Mouse (Mus musculus): ENCODE measurements at regions not wholly inside any gene's neighbourhood (a gene's known extent, or its start where the extent isn't known, plus 50 kb on each side); places are given as distances from the start of the nearest gene placed in this dataset.

DNA sequence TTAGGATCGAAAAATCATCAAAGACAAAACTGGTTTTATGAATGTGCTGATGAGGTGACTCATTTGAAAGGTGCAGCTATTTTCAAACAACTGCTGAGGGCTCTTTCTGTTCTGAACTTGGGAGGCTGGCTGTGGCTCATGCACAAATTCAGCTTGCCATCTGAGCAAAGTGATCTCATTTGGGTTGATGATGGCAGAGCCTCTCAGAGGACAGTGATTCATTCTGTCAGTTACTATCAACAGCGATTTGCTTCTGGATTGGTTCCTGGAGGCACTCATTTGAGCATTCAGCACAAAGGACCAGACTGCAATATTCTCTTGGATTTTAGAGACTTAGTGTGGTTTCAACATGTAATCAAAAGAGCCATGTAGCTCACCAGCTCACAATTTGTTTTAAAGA is 285.8 kb upstream of the Ell2 start:
- WGBS = 60% methylated on average over 2 of the region's 2 CpGs
- no peaks in the 10 kb centered on the region for H3K36me3 ChIP-seq (ENCODE audit: insufficient read depth, low read length)
- DNase-seq (ENCODE audit: low spot score) = no peak
- no peak overlapping the region for H3K4me3 ChIP-seq (ENCODE audit: low read depth, low read length)
- no peak overlapping the region for H3K27ac ChIP-seq (ENCODE audit: low read length)
- H3K4me1 ChIP-seq (ENCODE audit: insufficient read depth, low read depth, low read length) = no peaks in the 10 kb centered on the region
- ATAC-seq = no peak
- H3K9me3 ChIP-seq (ENCODE audit: low read length) = no peaks in the 10 kb centered on the region
- TF ChIP-seq CTCF (IDR thresholded peaks at IDR 0.05) = no peak
- H3K9ac ChIP-seq (replicated peaks; ENCODE audit: low read depth) = no peak overlapping the region
- H3K27me3 ChIP-seq (replicated peaks; ENCODE audit: insufficient read depth, low read length) = no peaks in the 10 kb centered on the region
- no peak overlapping the region for H3K4me2 ChIP-seq (replicated peaks; ENCODE audit: low read depth, low read length)

DNA sequence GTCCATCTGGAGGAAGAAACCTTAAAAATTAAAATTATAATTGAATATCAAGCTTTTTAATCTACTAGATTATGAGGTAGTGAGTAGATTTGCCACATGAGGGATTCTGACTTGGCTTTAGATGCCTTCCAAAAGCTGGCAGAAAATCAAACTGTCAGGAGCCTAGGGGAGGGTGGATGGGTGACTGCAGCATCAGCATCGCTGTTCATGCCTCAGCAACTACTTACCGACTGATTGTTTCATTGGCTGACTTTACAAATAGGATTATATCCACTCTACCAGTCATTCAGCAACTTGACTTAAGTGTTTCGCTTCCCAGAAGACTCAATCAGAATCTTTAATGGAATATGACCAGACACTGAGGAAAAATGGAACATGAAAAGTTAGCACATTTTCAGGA is 279.6 kb upstream of the Ell2 start:
- DNase-seq (ENCODE audit: low spot score) (no peak), ATAC-seq (no peak)
- WGBS = 71% methylated on average over 3 of the region's 3 CpGs
- Histone ChIP-seq H3K36me3 (ENCODE audit: insufficient read depth, low read length) (no peaks in the 10 kb centered on the region), H3K27me3 (replicated peaks; ENCODE audit: insufficient read depth, low read length) (no peaks in the 10 kb centered on the region), H3K9me3 (ENCODE audit: low read length) (no peaks in the 10 kb centered on the region), H3K4me3 (ENCODE audit: low read depth, low read length) (no peak overlapping the region), H3K4me1 (ENCODE audit: insufficient read depth, low read depth, low read length) (no peaks in the 10 kb centered on the region), H3K4me2 (replicated peaks; ENCODE audit: low read depth, low read length) (no peak overlapping the region), H3K27ac (ENCODE audit: low read length) (no peak overlapping the region), H3K9ac (replicated peaks; ENCODE audit: low read depth) (no peak overlapping the region)
- TF ChIP-seq CTCF (IDR thresholded peaks at IDR 0.05) = no peak
- TF ChIP-seq EP300 (IDR thresholded peaks at IDR 0.05) = no peak

GRCm38 (mm10) chr13:75439170-75439569 is 267.4 kb upstream of the Ell2 start:
- no peak for DNase-seq (ENCODE audit: low spot score)
- Histone ChIP-seq H3K9ac (replicated peaks; ENCODE audit: low read depth) (no peak overlapping the region), H3K4me3 (ENCODE audit: low read depth, low read length) (no peak overlapping the region), H3K36me3 (ENCODE audit: insufficient read depth, low read length) (no peaks in the 10 kb centered on the region), H3K27me3 (replicated peaks; ENCODE audit: insufficient read depth, low read length) (no peaks in the 10 kb centered on the region), H3K27ac (ENCODE audit: low read length) (no peak overlapping the region), H3K4me1 (ENCODE audit: insufficient read depth, low read depth, low read length) (no peaks in the 10 kb centered on the region), H3K9me3 (ENCODE audit: low read length) (no peaks in the 10 kb centered on the region), H3K4me2 (replicated peaks; ENCODE audit: low read depth, low read length) (no peak overlapping the region)
- WGBS = 47% methylated on average over 2 of the region's 2 CpGs
- ATAC-seq = no peak
- TF ChIP-seq EP300 (IDR thresholded peaks at IDR 0.05) = no peak
- no peak for TF ChIP-seq CTCF (IDR thresholded peaks at IDR 0.05)

DNA sequence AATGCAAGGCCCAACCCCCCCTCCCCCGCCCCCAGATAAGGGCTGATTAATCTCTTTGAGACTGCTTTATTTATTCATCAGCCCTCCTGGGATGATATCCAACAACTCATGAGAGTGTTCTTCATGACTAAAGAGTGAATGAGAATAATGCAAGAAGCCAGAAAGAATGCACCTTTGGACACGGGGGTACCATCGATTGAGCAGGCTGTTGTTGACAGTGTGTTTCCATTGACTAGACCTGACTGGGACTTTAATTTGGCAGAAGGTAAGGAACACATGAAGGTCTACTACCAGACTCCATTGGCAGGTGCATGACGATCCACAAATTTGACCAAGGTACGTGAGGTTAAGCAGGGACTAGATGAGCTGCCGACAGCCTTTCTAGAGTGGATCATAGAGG is 266.5 kb upstream of the Ell2 start:
- 90% methylated on average over 6 of the region's 6 CpGs for WGBS
- no peak for TF ChIP-seq EP300 (IDR thresholded peaks at IDR 0.05)
- TF ChIP-seq CTCF (IDR thresholded peaks at IDR 0.05) = no peak
- no peaks in the 10 kb centered on the region for H3K36me3 ChIP-seq (ENCODE audit: insufficient read depth, low read length)

GRCm38 (mm10) chr13:75460335-75460878 is 246.2 kb upstream of the Ell2 start:
- Histone ChIP-seq H3K4me2 (replicated peaks; ENCODE audit: low read depth, low read length) (no peak overlapping the region), H3K36me3 (ENCODE audit: insufficient read depth, low read length) (no peaks in the 10 kb centered on the region), H3K9me3 (ENCODE audit: low read length) (no peaks in the 10 kb centered on the region), H3K4me1 (ENCODE audit: insufficient read depth, low read depth, low read length) (no peaks in the 10 kb centered on the region), H3K9ac (replicated peaks; ENCODE audit: low read depth) (no peak overlapping the region), H3K27ac (ENCODE audit: low read length) (no peak overlapping the region), H3K4me3 (ENCODE audit: low read depth, low read length) (no peak overlapping the region), H3K27me3 (replicated peaks; ENCODE audit: insufficient read depth, low read length) (no peaks in the 10 kb centered on the region)
- ATAC-seq (no peak), DNase-seq (ENCODE audit: low spot score) (no peak)
- no peak for TF ChIP-seq EP300 (IDR thresholded peaks at IDR 0.05)
- no peak for TF ChIP-seq CTCF (IDR thresholded peaks at IDR 0.05)
- WGBS = 29% methylated on average over 1 of the region's 1 CpGs

More for the DNA sequence above, 266.5 kb upstream of the Ell2 start:
- Histone ChIP-seq H3K27ac (ENCODE audit: low read length) (no peak overlapping the region), H3K4me1 (ENCODE audit: insufficient read depth, low read depth, low read length) (no peaks in the 10 kb centered on the region), H3K9ac (replicated peaks; ENCODE audit: low read depth) (no peak overlapping the region), H3K9me3 (ENCODE audit: low read length) (no peaks in the 10 kb centered on the region), H3K4me3 (ENCODE audit: low read depth, low read length) (no peak overlapping the region), H3K27me3 (replicated peaks; ENCODE audit: insufficient read depth, low read length) (no peaks in the 10 kb centered on the region), H3K4me2 (replicated peaks; ENCODE audit: low read depth, low read length) (no peak overlapping the region)
- DNase-seq (ENCODE audit: low spot score) = no peak
- ATAC-seq = no peak

GRCm38 (mm10) chr13:75461273-75461672 is 245.3 kb upstream of the Ell2 start:
- ATAC-seq (no peak), DNase-seq (ENCODE audit: low spot score) (no peak)
- Histone ChIP-seq H3K27ac (ENCODE audit: low read length) (no peak overlapping the region), H3K27me3 (replicated peaks; ENCODE audit: insufficient read depth, low read length) (no peaks in the 10 kb centered on the region), H3K4me2 (replicated peaks; ENCODE audit: low read depth, low read length) (no peak overlapping the region), H3K4me1 (ENCODE audit: insufficient read depth, low read depth, low read length) (no peaks in the 10 kb centered on the region), H3K9ac (replicated peaks; ENCODE audit: low read depth) (no peak overlapping the region), H3K36me3 (ENCODE audit: insufficient read depth, low read length) (no peaks in the 10 kb centered on the region), H3K4me3 (ENCODE audit: low read depth, low read length) (no peak overlapping the region), H3K9me3 (ENCODE audit: low read length) (no peaks in the 10 kb centered on the region)
- 44% methylated on average over 2 of the region's 2 CpGs for WGBS
- TF ChIP-seq EP300 (IDR thresholded peaks at IDR 0.05) (no peak), CTCF (IDR thresholded peaks at IDR 0.05) (no peak)

DNA sequence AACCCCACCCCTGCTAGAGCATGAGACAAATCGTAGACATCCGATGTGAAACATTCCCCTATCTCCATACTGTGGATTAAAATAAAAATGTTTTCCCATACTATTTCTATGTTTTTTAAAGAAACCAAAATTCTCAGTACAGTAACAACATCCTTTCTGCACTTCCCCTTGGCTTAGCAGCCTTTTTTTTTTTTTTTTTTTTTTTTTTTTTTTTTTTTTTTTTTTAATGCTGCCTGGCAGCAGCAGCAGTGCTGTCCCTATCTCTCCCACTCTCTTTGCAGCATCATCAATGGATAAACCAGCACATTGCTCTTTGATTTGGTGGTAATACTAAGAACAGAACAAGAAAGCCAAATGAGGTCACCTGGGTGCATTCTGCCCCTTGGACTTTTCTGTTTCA is 239.3 kb upstream of the Ell2 start:
- Histone ChIP-seq H3K4me3 (ENCODE audit: low read depth, low read length) (no peak overlapping the region), H3K27me3 (replicated peaks; ENCODE audit: insufficient read depth, low read length) (no peaks in the 10 kb centered on the region), H3K4me2 (replicated peaks; ENCODE audit: low read depth, low read length) (no peak overlapping the region), H3K9ac (replicated peaks; ENCODE audit: low read depth) (no peak overlapping the region), H3K9me3 (ENCODE audit: low read length) (no peaks in the 10 kb centered on the region), H3K4me1 (ENCODE audit: insufficient read depth, low read depth, low read length) (no peaks in the 10 kb centered on the region), H3K27ac (ENCODE audit: low read length) (no peak overlapping the region), H3K36me3 (ENCODE audit: insufficient read depth, low read length) (no peaks in the 10 kb centered on the region)
- ATAC-seq = no peak
- no peak for TF ChIP-seq CTCF (IDR thresholded peaks at IDR 0.05)
- no peak for TF ChIP-seq EP300 (IDR thresholded peaks at IDR 0.05)
- WGBS = 92% methylated on average over 2 of the region's 2 CpGs
- no peak for DNase-seq (ENCODE audit: low spot score)

All from lung, postnatal 0 days (tissue).